In genomic region chr11:57527506-57527905, GRCm38 (mm10) we compare ENCODE assay signal across 14 mouse cellular contexts.
"Had no signal": no experiment of that assay in that cellular context is flagged by ENCODE, and none has a peak within 500 bp of the region (broad histone marks: within the 10 kb centered on the region; RNA-seq: fewer than 3 reads in every experiment).

No protein-coding gene starts in this region.

- H3K4me3 ChIP-seq: limb, embryonic 13.5 days; midbrain, embryonic 13.5 days; myocyte; neural tube, embryonic 15.5 days had no signal

- H3K9me3 ChIP-seq: limb, embryonic 13.5 days; midbrain, embryonic 13.5 days; neural tube, embryonic 15.5 days had no signal

- H3K4me2 ChIP-seq: limb, embryonic 13.5 days; midbrain, embryonic 13.5 days; neural tube, embryonic 15.5 days had no signal

- H3K27me3 ChIP-seq: limb, embryonic 13.5 days; midbrain, embryonic 13.5 days; neural tube, embryonic 15.5 days had no signal

- DNase-seq: kidney, postnatal 36 days; layer of hippocampus, adult 9-11 months; layer of hippocampus, postnatal 36 days; lung, adult 18-20 months; lung, postnatal 36 days; right cerebral cortex, adult 18-20 months; thymus, adult 2 months; thymus, postnatal 25 days had no signal

- H3K4me1 ChIP-seq: limb, embryonic 13.5 days had no signal

- H3K9ac ChIP-seq: limb, embryonic 13.5 days; liver, embryonic 14.5 days; midbrain, embryonic 13.5 days; neural tube, embryonic 15.5 days had no signal

- ATAC-seq: midbrain, embryonic 13.5 days had no signal

- H3K27ac ChIP-seq: kidney, postnatal 0 days; limb, embryonic 13.5 days; liver, embryonic 14.5 days; midbrain, embryonic 13.5 days; neural tube, embryonic 15.5 days had no signal
